Mouse (Mus musculus) midbrain, postnatal 0 days (tissue): ENCODE results near the gene Cspg4. TPM values are rescaled to one million over a fixed set of nuclear protein-coding genes. Genes with fewer than 3 reads are reported as not detected.

Source experiments
- ATAC-seq: fragments of 200-750 bp; cut with Nextera tagmentation; 2 replicates; pipeline ENCODE4 v1.8.0; 2017; ENCODE audit warnings: moderate number of reproducible peaks, mild to moderate bottlenecking, moderate TSS enrichment, moderate library complexity; ENCODE audit not compliant: low FRiP score
- DNase-seq: peaks from one replicate; pipeline ENCODE4 v3.0.0-alpha.2; 2015; ENCODE audit warnings: low spot score
- H3K27ac ChIP-seq: fragments of 300-500 bp; sonication (generic); 2 replicates; pipeline ENCODE4 v1.5.1; 2014; ENCODE audit warnings: low read depth, mild to moderate bottlenecking, low read length, mixed read lengths
- H3K27me3 ChIP-seq: fragments of 300-500 bp; sonication (generic); 2 replicates; pipeline ENCODE4 v1.6.1; 2014; ENCODE audit warnings: low read length, control low read depth, mixed read lengths; ENCODE audit not compliant: insufficient read depth
- H3K36me3 ChIP-seq: fragments of 300-500 bp; sonication (generic); 2 replicates; pipeline ENCODE4 v1.6.1; 2014; ENCODE audit warnings: low read length, control low read depth, mixed read lengths; ENCODE audit not compliant: insufficient read depth
- H3K4me1 ChIP-seq: fragments of 300-500 bp; sonication (generic); 2 replicates; pipeline ENCODE4 v1.6.1; 2014; ENCODE audit warnings: mild to moderate bottlenecking, control low read depth, antibody characterized with exemption, low read length, mixed read lengths; ENCODE audit not compliant: insufficient read depth
- H3K4me2 ChIP-seq: fragments of 300-500 bp; sonication (generic); 2 replicates; pipeline ENCODE4 v1.6.1; 2014; ENCODE audit warnings: low read depth, mild to moderate bottlenecking, low read length, mixed read lengths; ENCODE audit not compliant: poor library complexity, severe bottlenecking
- H3K4me3 ChIP-seq: fragments of 300-500 bp; sonication (generic); 2 replicates; pipeline ENCODE4 v1.5.1; 2014; ENCODE audit warnings: low read depth, mild to moderate bottlenecking, low read length, moderate library complexity
- H3K9ac ChIP-seq: fragments of 300-500 bp; sonication (generic); replicated peaks from 2 replicates; pipeline ENCODE4 v1.6.1; 2014; ENCODE audit warnings: mild to moderate bottlenecking, low read length, moderate library complexity, mixed read lengths; ENCODE audit not compliant: poor library complexity, severe bottlenecking
- H3K9me3 ChIP-seq: fragments of 300-500 bp; sonication (generic); 2 replicates; pipeline ENCODE4 v1.6.1; 2016; ENCODE audit warnings: low read length, control low read depth
- CTCF ChIP-seq: IDR thresholded peaks from 2 replicates; pipeline ENCODE4 v1.5.1; 2016; ENCODE audit warnings: antibody characterized with exemption, mild to moderate bottlenecking
- WGBS: fragments of 180-500 bp; shearing (Covaris S2); extraction: QIAGEN DNeasy Blood & Tissue Kit; methylation state at CpG from one replicate; pipeline ENCODE4 v1.1.7; 2014; 5-methylcytosine and 5-hydroxymethylcytosine counted together
- polyA plus RNA-seq: library from polyadenylated mRNA; unstranded; fragments of >200 nt; fragmentation: Nextera tagmentation; extraction: Ambion mirVana; gene quantifications from 2 replicates; pipeline ENCODE4 v1.2.1, GENCODE M21; 2015
- total RNA-seq: library from RNA; depleted of rRNA; stranded (reverse); fragments of >200 nt; gene quantifications from 2 replicates; pipeline ENCODE4 v1.2.3, GENCODE M21; 2014

The Cspg4 gene
- total and polyA plus RNA-seq, 2 experiments from 2014 or later: 7.5 to 37.3 TPM

DNA sequence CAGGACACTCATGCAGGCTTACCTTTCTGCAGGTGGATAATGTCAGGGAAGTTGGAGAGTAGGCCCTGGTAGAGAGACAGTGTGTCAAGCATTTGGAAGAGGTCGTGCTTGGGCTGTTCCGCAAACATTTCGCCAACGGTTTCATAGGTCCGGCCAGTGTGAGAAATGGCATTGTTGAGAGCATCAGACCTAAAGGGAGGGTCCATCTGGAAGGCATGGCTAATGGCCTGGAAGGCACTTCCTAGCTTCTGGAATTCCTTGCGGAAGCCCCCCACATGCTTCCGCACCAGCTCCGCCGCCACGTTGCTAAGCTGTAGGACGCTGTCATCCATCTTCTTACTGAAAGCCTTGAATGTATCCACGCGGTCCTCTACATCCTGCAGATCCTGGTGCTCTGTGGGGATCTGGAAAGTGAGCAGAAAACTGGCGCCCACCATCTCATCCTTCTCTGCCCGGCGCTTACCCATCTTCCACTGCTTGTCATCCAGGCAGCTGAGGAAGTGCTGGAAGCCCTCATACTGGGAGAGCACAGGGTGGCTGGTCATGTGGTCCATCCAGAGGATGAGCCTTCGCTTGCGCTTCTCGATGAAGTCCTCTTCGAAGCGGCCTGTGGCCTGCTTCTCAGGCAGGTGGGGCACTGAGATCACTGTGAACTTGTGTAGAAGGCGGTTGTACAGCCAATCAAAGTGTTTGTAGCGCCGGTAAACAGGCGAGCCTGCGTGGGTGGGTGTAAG, 60.6 kb downstream of the Cspg4 start:
- no peak for TF ChIP-seq CTCF
- ATAC-seq: no peak
- no peak for DNase-seq
- peaks cover 16% of the 10 kb centered on the region; the same call in 1 of the 2 replicates for H3K27me3 ChIP-seq
- H3K9ac ChIP-seq: no peak overlapping the region
- 91% methylated on average over 26 of the region's 26 CpGs for WGBS
- no peak overlapping the region for H3K27ac ChIP-seq
- peak overlapping the region; percentile 9 for H3K4me2 ChIP-seq
- H3K4me1 ChIP-seq: peaks cover 3% of the 10 kb centered on the region; the same call in 1 of the 2 replicates
- H3K4me3 ChIP-seq: no peak overlapping the region
- no peaks in the 10 kb centered on the region for H3K9me3 ChIP-seq
- H3K36me3 ChIP-seq: no peaks in the 10 kb centered on the region

DNA sequence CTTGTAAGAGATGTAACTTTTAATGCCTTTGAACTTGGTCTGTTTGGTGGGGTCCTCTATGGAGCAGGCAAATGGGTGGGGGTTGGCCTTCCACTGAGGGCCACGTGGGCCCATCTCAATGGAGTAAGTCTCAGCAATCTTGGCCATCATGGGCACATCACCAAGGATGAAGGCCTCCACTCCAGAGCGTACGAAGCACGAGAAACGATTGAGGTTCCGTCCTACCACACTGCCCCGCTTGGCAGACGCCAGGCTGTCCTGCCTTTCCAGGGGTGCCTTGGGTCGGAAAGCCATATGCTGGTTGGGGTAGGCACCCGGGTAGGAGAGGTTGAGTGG, 61.2 kb downstream of the Cspg4 start:
- Histone ChIP-seq H3K9me3 (no peaks in the 10 kb centered on the region), H3K27me3 (peaks cover 16% of the 10 kb centered on the region; the same call in 1 of the 2 replicates), H3K9ac (no peak overlapping the region), H3K36me3 (no peaks in the 10 kb centered on the region), H3K4me3 (no peak overlapping the region), H3K4me1 (peaks cover 3% of the 10 kb centered on the region; the same call in 1 of the 2 replicates), H3K4me2 (no peak overlapping the region; the same call in 1 of the 2 replicates), H3K27ac (no peak overlapping the region)
- ATAC-seq (no peak), DNase-seq (no peak)
- no peak for TF ChIP-seq CTCF
- 99% methylated on average over 10 of the region's 10 CpGs for WGBS

DNA sequence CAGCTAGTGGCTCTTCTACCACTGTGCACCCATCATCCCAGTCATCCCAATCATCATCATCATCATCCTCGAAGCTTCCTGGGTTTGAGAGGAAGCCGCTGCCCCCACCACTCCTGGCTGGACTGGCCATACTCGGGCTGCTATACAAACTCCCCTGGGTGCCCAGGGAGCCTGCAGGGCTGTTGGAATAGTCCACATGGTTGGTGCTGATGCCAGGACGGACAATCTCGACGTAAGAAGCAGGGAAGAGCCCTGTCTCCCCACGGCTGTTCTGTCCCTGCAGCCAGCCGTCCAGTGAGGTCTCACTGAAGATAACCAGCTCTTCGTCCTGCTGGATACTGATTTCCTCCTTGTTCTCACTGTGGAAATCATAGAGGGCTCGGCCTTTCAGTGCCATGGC, 61.6 kb downstream of the Cspg4 start:
- WGBS: 88% methylated on average over 10 of the region's 10 CpGs
- no peak overlapping the region for H3K27ac ChIP-seq

DNA sequence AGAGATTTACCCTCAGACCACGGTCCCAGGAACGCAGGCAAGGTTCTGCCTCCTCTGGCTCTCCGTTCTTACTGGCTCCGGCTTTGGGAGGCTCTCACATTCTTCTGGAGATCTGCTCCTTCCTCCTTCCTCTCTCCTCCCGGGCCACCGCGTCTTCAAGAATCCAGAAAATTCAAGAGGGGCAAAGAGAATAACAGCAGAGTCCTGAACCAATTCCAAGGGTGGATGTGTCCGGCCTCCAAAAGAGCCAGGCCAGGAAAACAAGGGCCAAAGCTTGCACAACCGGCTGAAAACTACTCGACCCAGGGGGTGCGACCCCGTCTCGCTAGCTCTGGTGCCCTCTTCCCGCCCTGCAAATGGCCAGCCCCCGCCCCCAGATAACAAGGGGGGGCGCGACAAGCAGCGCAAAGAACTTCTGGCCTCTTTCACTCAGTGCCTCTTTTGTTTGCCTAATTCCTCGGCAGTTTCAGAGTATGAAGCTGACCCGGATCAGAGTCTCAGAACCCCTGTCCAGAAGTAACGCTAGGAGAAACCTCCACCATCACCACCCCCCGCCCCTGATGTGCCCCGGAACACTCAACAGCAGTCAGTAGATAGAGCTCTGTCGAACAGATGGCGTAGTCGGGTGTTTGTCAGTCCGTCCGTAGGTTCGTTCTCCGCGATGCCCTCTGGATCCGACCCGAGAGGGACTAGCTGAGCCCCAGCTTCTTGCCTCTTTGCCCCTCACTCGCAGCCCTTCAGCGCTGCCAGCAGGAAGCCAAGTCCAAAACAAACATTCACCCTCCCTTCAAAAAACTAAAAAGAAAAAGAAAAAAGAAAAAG, 62.6 kb downstream of the Cspg4 start:
- no peaks in the 10 kb centered on the region for H3K9me3 ChIP-seq
- peak; percentile 18; the same call in 1 of the 2 replicates for ATAC-seq
- no peaks in the 10 kb centered on the region for H3K36me3 ChIP-seq
- peak overlapping the region; percentile 55 for H3K4me3 ChIP-seq
- H3K4me2 ChIP-seq: peak overlapping the region; percentile 98
- H3K27me3 ChIP-seq: peaks cover 16% of the 10 kb centered on the region; the same call in 1 of the 2 replicates
- H3K4me1 ChIP-seq: peaks cover 3% of the 10 kb centered on the region; the same call in 1 of the 2 replicates
- no peak for DNase-seq
- peak overlapping the region; percentile 62; the same call in 1 of the 2 replicates for H3K27ac ChIP-seq
- peak overlapping the region; percentile 51 for H3K9ac ChIP-seq
- 2% methylated on average over 35 of the region's 35 CpGs for WGBS
- no peak for TF ChIP-seq CTCF

More for the DNA sequence above, 61.6 kb downstream of the Cspg4 start:
- TF ChIP-seq CTCF: no peak
- Histone ChIP-seq H3K9ac (no peak overlapping the region), H3K4me3 (no peak overlapping the region), H3K4me1 (peaks cover 3% of the 10 kb centered on the region; the same call in 1 of the 2 replicates), H3K27me3 (peaks cover 16% of the 10 kb centered on the region; the same call in 1 of the 2 replicates), H3K36me3 (no peaks in the 10 kb centered on the region), H3K4me2 (peak overlapping the region; percentile 98; the same call in 1 of the 2 replicates), H3K9me3 (no peaks in the 10 kb centered on the region)
- ATAC-seq (no peak), DNase-seq (no peak)

- Histone ChIP-seq H3K27me3 (peaks cover 16% of the 10 kb centered on the region; the same call in 1 of the 2 replicates), H3K4me1 (peaks cover 3% of the 10 kb centered on the region; the same call in 1 of the 2 replicates), H3K4me3 (peak within 1 kb of the TSS; percentile 55), H3K36me3 (no peaks in the 10 kb centered on the region), H3K4me2 (peak within 1 kb of the TSS; percentile 98), H3K9ac (peak within 1 kb of the TSS; percentile 51), H3K9me3 (no peaks in the 10 kb centered on the region), H3K27ac (peak within 1 kb of the TSS; percentile 62; the same call in 1 of the 2 replicates)
- TF ChIP-seq CTCF: peak; percentile 72
- under 1% methylated on average over 45 of the region's 50 CpGs for WGBS
- DNase-seq (peak; percentile 88), ATAC-seq (peak; percentile 57; the same call in 1 of the 2 replicates)
Observed at GRCm38 (mm10) chr9:56928041-56928811, 63.4 kb downstream of the Cspg4 start, which contains the start of gene Snx33. Snx33 (minus strand) TSS chr9:56928371.
